Mouse (Mus musculus) lung, adult 2 months (tissue): ENCODE measurements at regions not wholly inside any gene's neighbourhood (a gene's known extent, or its start where the extent isn't known, plus 50 kb on each side); places are given as distances from the start of the nearest gene placed in this dataset.

ENCODE experiments used
- DNase-seq: peaks from one replicate; pipeline ENCODE4 v3.0.0; 2022
- H3K4me1 ChIP-seq: fragments of 200-500 bp; 2 replicates; pipeline ENCODE4 v1.6.1; 2011; ENCODE audit warnings: low read length; ENCODE audit not compliant: control insufficient read depth, insufficient read depth
- H3K4me3 ChIP-seq: fragments of 200-500 bp; replicated peaks from 2 replicates; pipeline ENCODE3; 2011; ENCODE audit warnings: low read depth, mild to moderate bottlenecking, control low read depth, low read length; ENCODE audit errors: extremely low read depth
- CTCF ChIP-seq: fragments of 200-500 bp; IDR thresholded peaks from 2 replicates; pipeline ENCODE4 v1.5.1; 2011; ENCODE audit warnings: mild to moderate bottlenecking, low read length, control low read depth; ENCODE audit not compliant: insufficient read depth
- POLR2A ChIP-seq: fragments of 200-500 bp; IDR thresholded peaks from 2 replicates; pipeline ENCODE4 v1.6.1; 2011; ENCODE audit warnings: low read depth, mild to moderate bottlenecking, control low read depth, low read length, borderline replicate concordance; ENCODE audit errors: extremely low read depth
- WGBS: fragments of 180-500 bp; shearing (Covaris S2); methylation state at CpG from one replicate; pipeline ENCODE4 v1.1.7; 2018; 5-methylcytosine and 5-hydroxymethylcytosine counted together

DNA sequence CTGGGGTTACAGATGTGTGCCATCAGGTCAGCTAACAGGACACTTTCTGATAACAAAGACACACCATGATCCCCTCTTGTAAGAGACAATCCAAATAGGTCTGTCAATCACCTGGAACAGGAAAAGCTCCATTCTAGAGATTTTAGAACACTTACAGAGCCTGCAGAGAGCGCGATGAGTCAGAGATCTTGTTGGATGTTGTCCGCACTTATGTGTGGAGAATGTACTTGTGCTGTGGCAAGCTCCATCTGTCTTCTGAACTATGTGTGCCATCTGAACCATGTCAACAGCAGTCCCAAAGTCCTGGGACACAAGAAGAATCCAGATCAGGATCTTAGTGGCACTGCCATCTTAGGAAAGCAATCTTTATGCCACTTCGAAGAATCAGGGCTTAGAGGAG lies 244.4 kb downstream of the 1810013L24Rik start:
- no peak for TF ChIP-seq POLR2A
- no peak for TF ChIP-seq CTCF
- no peak for DNase-seq
- Histone ChIP-seq H3K4me3 (no peak overlapping the region), H3K4me1 (no peaks in the 10 kb centered on the region)
- 88% methylated on average over 4 of the region's 4 CpGs for WGBS

DNA sequence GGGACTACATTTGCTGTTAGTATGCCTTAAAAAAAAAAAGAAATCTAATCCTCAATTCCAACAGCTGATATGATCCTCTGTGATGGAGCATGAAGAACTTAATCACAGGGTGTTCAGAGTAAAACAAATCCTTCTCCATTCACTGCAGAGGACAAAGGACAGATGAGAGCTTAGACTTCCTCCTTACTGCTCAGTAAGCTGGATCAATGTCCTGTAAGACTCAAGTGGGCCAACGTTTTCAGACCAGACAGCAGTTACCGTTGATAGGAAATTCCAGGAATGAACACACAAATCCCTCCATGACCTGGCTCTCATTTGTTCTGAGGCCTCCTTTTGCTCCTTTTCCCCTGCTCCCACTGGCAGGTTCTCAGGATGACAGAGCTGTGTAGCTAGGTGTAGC lies 247.6 kb downstream of the 1810013L24Rik start:
- Histone ChIP-seq H3K4me3 (no peak overlapping the region), H3K4me1 (no peaks in the 10 kb centered on the region)
- WGBS = 63% methylated on average over 2 of the region's 2 CpGs
- TF ChIP-seq CTCF (no peak), POLR2A (no peak)
- no peak for DNase-seq

DNA sequence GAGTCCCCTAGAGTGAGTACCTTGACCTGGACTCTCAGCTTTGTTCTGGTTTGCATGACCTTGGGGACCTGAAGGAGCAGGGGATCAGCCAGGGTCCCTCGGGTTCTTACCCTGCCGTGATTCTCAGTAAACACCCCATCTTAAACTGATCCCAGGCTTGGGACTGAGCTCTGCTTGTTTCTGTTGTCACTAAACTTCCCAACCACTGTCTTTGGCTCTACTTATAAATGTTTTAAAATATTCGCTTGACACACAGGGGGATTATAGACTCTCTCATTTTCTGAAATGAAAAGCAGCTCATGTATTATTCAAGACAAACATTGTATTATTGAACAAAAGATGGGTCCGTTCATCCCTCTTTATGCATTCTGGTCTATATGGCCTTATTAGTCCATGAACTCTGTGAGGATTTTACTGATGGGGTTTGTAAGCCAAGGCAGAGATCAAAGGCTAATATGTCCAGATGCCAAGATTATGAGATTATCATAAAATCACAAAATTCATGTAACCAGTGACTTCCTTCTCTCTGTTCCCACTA lies 248.6 kb downstream of the 1810013L24Rik start:
- Histone ChIP-seq H3K4me3 (no peak overlapping the region), H3K4me1 (no peaks in the 10 kb centered on the region)
- TF ChIP-seq POLR2A (no peak), CTCF (no peak)
- WGBS = 77% methylated on average over 4 of the region's 4 CpGs
- DNase-seq = no peak

DNA sequence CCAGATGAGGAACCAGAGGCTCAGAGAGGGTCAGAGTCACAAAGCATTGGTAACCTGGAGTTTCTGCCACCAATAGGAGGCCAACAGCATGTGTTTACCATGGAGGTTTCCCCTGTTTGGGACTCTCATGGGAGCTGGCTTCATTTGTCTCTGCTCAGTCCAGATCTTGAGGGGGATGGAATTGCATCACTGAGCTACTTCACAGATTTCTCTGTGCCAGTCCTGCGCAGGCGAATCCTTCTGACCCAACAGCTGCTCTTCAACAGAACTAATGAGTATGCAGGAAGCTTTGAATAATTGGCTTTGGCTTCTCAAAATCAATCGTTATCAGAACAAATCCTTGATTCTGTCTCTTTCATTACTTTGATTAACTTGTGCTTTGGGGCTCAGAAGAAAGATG lies 253.1 kb downstream of the 1810013L24Rik start:
- 81% methylated on average over 3 of the region's 3 CpGs for WGBS
- TF ChIP-seq CTCF (no peak), POLR2A (no peak)
- Histone ChIP-seq H3K4me1 (no peaks in the 10 kb centered on the region), H3K4me3 (no peak overlapping the region)
- no peak for DNase-seq

DNA sequence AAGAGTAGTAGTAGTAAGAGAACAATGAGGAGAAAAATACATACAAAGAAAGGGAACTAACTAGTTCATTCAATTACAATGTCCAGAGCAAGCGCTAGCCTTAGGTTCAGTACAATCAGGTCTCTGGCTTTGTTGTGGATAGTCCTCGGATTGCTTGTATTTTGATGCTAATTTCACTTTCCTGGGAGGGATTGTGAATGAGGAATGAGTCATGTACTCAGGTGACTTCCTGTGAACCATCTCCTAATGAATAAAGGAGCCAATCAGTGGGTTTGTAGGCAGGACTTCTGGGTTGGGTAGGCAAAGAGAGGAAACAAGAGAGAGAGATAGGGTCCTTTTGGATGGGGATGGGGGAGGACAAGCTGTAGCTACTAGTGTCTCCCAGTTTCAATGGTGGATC lies 253.8 kb downstream of the 1810013L24Rik start:
- DNase-seq = no peak
- no peak overlapping the region for H3K4me3 ChIP-seq
- 84% methylated on average over 2 of the region's 2 CpGs for WGBS
- H3K4me1 ChIP-seq = no peaks in the 10 kb centered on the region
- TF ChIP-seq CTCF (no peak), POLR2A (no peak)

DNA sequence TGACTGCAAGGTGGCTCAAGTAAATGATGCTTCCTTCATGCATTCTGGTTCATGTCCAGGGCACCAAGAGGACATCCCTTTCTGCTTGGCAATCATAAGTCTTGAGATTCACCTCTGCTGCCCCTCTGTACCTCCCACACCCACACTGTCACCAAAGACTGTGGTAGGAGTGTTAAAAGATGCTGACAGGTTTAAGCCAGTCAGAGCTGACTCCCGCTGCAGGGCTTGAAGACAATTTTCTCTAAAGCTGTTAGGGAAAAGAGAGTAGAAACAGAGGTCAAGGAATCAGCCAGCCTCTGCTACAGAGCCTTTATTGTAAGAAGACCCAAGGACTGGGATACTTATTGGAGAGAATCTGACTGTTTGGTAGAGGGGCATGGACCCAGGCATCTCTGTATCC lies 254.7 kb downstream of the 1810013L24Rik start:
- WGBS = 86% methylated on average over 1 of the region's 1 CpGs
- no peak for DNase-seq
- no peaks in the 10 kb centered on the region for H3K4me1 ChIP-seq
- no peak for TF ChIP-seq CTCF
- TF ChIP-seq POLR2A = no peak
- H3K4me3 ChIP-seq = no peak overlapping the region

DNA sequence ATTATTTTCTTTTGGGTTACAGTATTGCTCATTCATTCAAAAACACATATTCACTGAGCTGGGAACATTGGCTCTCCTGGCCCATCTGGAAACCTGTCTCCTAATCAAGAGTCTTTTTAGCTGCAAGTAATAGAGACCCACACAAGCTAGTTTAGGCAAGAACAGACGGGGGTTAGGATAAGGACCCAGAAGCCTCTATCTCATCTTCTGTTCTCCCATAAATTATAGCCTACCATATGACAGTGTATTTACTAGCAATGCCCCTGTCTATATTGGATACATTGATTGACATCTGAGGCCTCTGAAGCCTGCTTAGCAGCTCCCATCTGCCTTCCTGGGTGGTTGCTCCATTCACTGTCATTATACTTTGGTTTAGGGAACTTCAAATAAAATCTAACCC lies 255.2 kb downstream of the 1810013L24Rik start:
- WGBS = 52% methylated on average over 1 of the region's 1 CpGs
- H3K4me1 ChIP-seq = no peaks in the 10 kb centered on the region
- no peak for TF ChIP-seq CTCF
- TF ChIP-seq POLR2A = no peak
- no peak overlapping the region for H3K4me3 ChIP-seq
- no peak for DNase-seq

DNA sequence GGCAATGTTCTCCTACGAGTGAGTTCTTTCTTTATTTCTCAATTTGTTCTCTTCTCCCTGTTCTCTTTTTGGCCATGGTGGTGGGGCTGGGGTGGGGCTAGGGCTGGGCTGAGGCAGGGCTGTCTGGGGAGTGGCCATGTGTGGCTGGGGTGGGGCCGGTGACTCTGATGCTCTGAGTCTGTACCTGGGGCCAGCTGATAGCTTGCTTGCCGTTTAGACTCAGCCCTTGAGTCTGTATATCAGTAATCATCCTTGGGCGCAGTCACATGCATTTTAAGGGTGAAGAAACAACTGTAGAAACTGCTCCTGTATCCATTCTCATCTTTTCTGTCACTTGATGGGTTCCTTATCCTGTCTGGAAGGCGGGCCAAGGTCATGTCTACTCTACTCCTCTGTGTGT lies 256.1 kb downstream of the 1810013L24Rik start:
- TF ChIP-seq CTCF (no peak), POLR2A (no peak)
- WGBS = 78% methylated on average over 5 of the region's 5 CpGs
- no peaks in the 10 kb centered on the region for H3K4me1 ChIP-seq
- no peak for DNase-seq
- H3K4me3 ChIP-seq = no peak overlapping the region

DNA sequence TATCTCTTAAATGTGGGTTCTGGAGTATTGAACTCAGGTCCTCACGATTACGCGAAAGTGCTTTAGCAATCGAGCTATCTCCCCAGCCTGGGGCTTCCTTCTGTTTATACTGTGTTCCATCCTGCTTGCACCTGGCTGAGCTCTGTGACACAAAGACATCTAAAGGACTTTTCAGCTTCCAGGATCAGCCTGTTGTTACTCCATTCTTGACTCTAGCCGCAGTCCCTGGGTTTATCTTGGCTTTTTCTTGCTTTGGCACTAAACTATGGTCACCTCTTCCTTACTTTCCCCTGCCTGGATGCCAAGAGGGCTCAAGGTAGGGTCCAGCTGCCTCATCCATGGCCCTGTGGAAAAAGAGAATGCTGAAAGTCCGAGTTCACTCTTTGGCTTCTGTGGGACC lies 261.9 kb downstream of the 1810013L24Rik start:
- H3K4me1 ChIP-seq = no peaks in the 10 kb centered on the region
- TF ChIP-seq CTCF = no peak
- no peak for TF ChIP-seq POLR2A
- H3K4me3 ChIP-seq = no peak overlapping the region
- DNase-seq = no peak
- 69% methylated on average over 6 of the region's 6 CpGs for WGBS

DNA sequence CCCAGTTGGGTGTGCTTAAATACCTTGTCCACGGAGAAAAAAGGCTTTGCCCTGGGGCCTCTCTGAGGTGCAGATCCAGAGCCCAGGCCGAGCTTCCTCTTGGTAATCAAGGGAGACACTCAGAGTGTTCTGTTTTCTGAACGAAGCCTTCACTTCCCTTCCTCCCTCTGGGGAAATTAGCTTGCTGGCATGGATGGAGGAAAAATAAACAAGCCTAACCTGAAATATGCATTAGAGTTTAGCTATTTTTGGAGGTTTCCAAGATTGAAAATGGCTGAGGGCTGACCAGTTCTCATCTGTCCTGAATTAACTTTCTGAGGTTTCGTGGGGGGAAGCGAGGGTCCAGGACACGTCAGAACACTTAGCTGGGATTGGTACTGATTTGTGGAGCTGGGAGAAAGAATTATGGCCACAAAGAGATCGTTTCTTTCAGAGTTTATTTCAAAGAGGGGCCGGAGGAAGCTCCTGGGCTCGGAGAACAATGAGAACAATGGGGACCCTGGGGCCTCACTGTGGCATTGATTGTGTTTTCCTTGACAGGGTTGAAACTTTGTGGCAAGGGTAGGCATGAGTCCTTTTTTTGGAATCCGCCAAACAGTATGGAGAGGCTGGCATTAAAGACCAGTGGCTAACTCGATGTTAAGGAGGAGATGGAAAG lies 262.4 kb downstream of the 1810013L24Rik start:
- Histone ChIP-seq H3K4me3 (no peak overlapping the region), H3K4me1 (no peaks in the 10 kb centered on the region)
- DNase-seq = no peak
- WGBS = 41% methylated on average over 11 of the region's 11 CpGs
- TF ChIP-seq CTCF (no peak), POLR2A (no peak)
